Mouse (Mus musculus) neural tube, embryonic 13.5 days (tissue): ENCODE measurements around the gene Nr5a2. TPM values are rescaled to one million over a fixed set of nuclear protein-coding genes. Genes with fewer than 3 reads are reported as not detected.
A peak's percentile ranks its signal among the peaks of the same experiment; 100 is the strongest.

Experiments used
- ATAC-seq: fragments of 200-750 bp; cut with Nextera tagmentation; 2 replicates; pipeline ENCODE4 v1.8.0; 2017; ENCODE audit warnings: low read depth, mild to moderate bottlenecking, moderate TSS enrichment, moderate library complexity
- H3K27ac ChIP-seq: fragments of 300-500 bp; sonication (generic); replicated peaks from 2 replicates; pipeline ENCODE4 v1.5.1; 2015; ENCODE audit warnings: moderate library complexity, mild to moderate bottlenecking, inconsistent platforms
- H3K27me3 ChIP-seq: fragments of 300-500 bp; sonication (generic); 2 replicates; pipeline ENCODE4 v1.6.1; 2015; ENCODE audit warnings: mild to moderate bottlenecking, inconsistent platforms
- H3K36me3 ChIP-seq: fragments of 300-500 bp; sonication (generic); 2 replicates; pipeline ENCODE4 v1.6.1; 2015; ENCODE audit warnings: mild to moderate bottlenecking, inconsistent platforms
- H3K4me1 ChIP-seq: fragments of 300-500 bp; sonication (generic); replicated peaks from 2 replicates; pipeline ENCODE4 v1.6.1; 2015; ENCODE audit warnings: inconsistent platforms
- H3K4me2 ChIP-seq: fragments of 300-500 bp; sonication (generic); 2 replicates; pipeline ENCODE4 v1.6.1; 2015; ENCODE audit warnings: inconsistent platforms, mild to moderate bottlenecking, moderate library complexity
- H3K4me3 ChIP-seq: fragments of 300-500 bp; sonication (generic); 2 replicates; pipeline ENCODE4 v1.5.1; 2015; ENCODE audit warnings: mild to moderate bottlenecking, inconsistent platforms
- H3K9ac ChIP-seq: fragments of 300-500 bp; sonication (generic); 2 replicates; pipeline ENCODE4 v1.6.1; 2015; ENCODE audit warnings: moderate library complexity, mild to moderate bottlenecking, inconsistent platforms
- H3K9me3 ChIP-seq: fragments of 300-500 bp; sonication (generic); 2 replicates; pipeline ENCODE4 v1.6.1; 2016; ENCODE audit warnings: inconsistent platforms
- WGBS: fragments of 180-500 bp; shearing (Covaris S2); methylation state at CpG from one replicate; pipeline ENCODE4 v1.1.7; 2015; 5-methylcytosine and 5-hydroxymethylcytosine counted together
- polyA plus RNA-seq: library from polyadenylated mRNA; unstranded; fragments of >200 nt; fragmentation: Nextera tagmentation; extraction: Ambion mirVana; gene quantifications from 2 replicates; pipeline ENCODE4 v1.2.1, GENCODE M21; 2015

Nr5a2 gene
- polyA plus RNA-seq, 1 experiment from 2014 or later: 1.5 TPM

GRCm38 (mm10) chr1:136958666-136959065 is 1.6 kb downstream of the Nr5a2 start:
- H3K4me1 ChIP-seq: peaks cover 7% of the 10 kb centered on the region; the same call in 1 of the 2 replicates
- H3K9me3 ChIP-seq: no peaks in the 10 kb centered on the region
- H3K4me2 ChIP-seq: peak overlapping the region; percentile 22; the same call in 1 of the 2 replicates
- H3K4me3 ChIP-seq: no peak overlapping the region
- no peak overlapping the region for H3K27ac ChIP-seq
- peaks cover 61% of the 10 kb centered on the region for H3K27me3 ChIP-seq
- no peaks in the 10 kb centered on the region for H3K36me3 ChIP-seq
- WGBS: under 1% methylated on average over 9 of the region's 9 CpGs
- no peak for ATAC-seq
- 0 out of 2 replicates have a peak overlapping the region, but pooled peaks have one; percentile 34 for H3K9ac ChIP-seq

DNA sequence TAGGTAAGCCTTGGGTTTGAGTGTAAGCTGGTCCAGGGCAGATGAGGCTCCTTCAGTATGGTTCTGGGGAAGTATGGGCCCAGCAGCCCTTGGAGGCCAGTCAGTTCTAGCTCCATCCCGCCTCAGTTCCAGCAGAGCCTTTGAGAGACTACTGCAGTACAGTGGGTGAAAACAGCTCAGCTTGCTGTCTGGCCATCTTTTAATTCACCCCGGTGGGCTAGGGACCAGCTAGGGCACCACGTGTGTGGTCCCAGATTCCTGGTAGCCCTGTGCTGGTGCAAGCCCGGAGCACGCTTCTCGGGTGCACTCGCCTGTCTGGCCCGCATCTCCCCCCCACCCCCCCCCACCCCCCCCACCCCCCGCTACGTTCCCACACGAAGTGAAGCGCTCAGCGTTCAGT is 2.1 kb downstream of the Nr5a2 start:
- H3K27me3 ChIP-seq: peaks cover 66% of the 10 kb centered on the region
- H3K36me3 ChIP-seq: no peaks in the 10 kb centered on the region
- no peak for ATAC-seq

GRCm38 (mm10) chr1:136957696-136958095 is 2.6 kb downstream of the Nr5a2 start:
- no peak for ATAC-seq
- Histone ChIP-seq H3K27ac (no peak overlapping the region), H3K27me3 (peaks cover 71% of the 10 kb centered on the region), H3K4me3 (no peak overlapping the region), H3K9me3 (no peaks in the 10 kb centered on the region), H3K9ac (no peak overlapping the region), H3K4me2 (no peak overlapping the region), H3K4me1 (peaks cover 17% of the 10 kb centered on the region), H3K36me3 (no peaks in the 10 kb centered on the region)
- 27% methylated on average over 8 of the region's 8 CpGs for WGBS

More for the DNA sequence above, 2.1 kb downstream of the Nr5a2 start:
- 0 out of 2 replicates have a peak overlapping the region, but pooled peaks have one; percentile 12 for H3K9ac ChIP-seq
- no peak overlapping the region for H3K4me3 ChIP-seq
- no peak overlapping the region for H3K27ac ChIP-seq
- H3K4me1 ChIP-seq: peaks cover 12% of the 10 kb centered on the region
- no peaks in the 10 kb centered on the region for H3K9me3 ChIP-seq
- peak overlapping the region; percentile 35 for H3K4me2 ChIP-seq
- 1% methylated on average over 13 of the region's 13 CpGs for WGBS

DNA sequence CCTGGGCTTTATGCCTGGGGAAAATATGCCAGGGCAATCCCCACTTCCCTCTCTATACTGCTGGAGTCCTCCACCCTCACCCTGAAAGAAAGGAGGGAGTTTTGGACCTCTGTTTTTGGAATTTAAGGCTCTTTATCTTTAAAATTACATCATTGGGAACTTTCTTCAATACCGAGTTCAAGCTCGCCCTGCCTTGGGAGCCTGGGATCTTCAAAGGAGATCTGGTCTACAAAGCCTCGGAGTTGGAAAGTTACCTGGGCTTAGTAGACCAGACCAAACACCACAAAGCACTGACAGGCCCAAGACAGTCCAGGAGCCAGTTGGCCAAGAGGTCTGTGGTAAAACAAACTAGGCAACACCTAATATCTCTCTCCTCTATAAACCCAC is 6.1 kb downstream of the Nr5a2 start:
- Histone ChIP-seq H3K9me3 (peaks cover 5% of the 10 kb centered on the region; the same call in 1 of the 2 replicates), H3K4me3 (no peak overlapping the region), H3K36me3 (no peaks in the 10 kb centered on the region), H3K4me2 (no peak overlapping the region), H3K4me1 (peaks cover 30% of the 10 kb centered on the region), H3K27me3 (peaks cover 96% of the 10 kb centered on the region), H3K27ac (no peak overlapping the region), H3K9ac (no peak overlapping the region)
- 25% methylated on average over 3 of the region's 3 CpGs for WGBS
- no peak for ATAC-seq

- Histone ChIP-seq H3K36me3 (no peaks in the 10 kb centered on the region), H3K4me3 (no peak overlapping the region), H3K4me1 (peaks cover 33% of the 10 kb centered on the region), H3K27ac (no peak overlapping the region), H3K27me3 (peaks cover 96% of the 10 kb centered on the region), H3K9ac (no peak overlapping the region), H3K4me2 (peak overlapping the region; percentile 52; the same call in 1 of the 2 replicates), H3K9me3 (peaks cover 5% of the 10 kb centered on the region; the same call in 1 of the 2 replicates)
- WGBS: 1% methylated on average over 15 of the region's 15 CpGs
- no peak for ATAC-seq
Measured at GRCm38 (mm10) chr1:136953444-136954107, 6.7 kb downstream of the Nr5a2 start.

DNA sequence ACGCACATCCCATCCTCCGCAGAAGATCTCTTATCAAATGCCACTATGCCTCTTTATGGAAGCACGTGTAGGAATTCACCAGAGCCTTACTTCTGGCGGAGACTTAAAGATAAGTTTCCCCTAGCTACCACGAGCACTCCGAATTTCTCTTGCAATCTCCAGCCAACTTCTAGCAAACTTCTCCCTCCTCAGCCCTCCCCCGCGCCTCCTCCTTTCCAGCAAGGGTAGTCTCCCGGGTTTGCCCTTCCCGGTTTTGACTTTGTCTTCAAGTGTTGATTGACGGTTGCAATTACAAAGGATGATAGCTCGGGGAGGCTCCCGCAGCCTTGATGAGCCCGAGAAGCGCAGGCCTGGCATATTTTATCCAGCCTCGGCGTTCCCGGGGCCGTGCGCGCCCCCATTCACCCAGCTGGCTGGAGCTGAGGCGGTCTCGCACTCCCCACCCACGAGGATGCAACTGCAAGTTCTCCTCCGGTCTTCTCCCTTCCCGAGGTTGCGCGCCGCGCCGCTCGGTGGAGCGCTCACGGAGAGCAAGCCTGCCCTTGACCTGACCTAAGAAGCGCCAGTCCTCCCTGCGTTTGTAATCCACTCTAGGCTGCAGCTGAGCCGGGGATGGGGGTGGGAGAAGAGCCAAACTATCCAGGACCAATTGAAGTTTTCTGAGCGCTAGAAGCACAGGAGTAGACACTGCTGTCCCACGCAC is 7.5 kb downstream of the Nr5a2 start:
- Histone ChIP-seq H3K4me3 (peak overlapping the region; percentile 27), H3K4me1 (peaks cover 35% of the 10 kb centered on the region), H3K36me3 (no peaks in the 10 kb centered on the region), H3K9ac (no peak overlapping the region), H3K27ac (no peak overlapping the region), H3K4me2 (peak overlapping the region; percentile 52), H3K27me3 (peaks cover 100% of the 10 kb centered on the region), H3K9me3 (peaks cover 5% of the 10 kb centered on the region; the same call in 1 of the 2 replicates)
- ATAC-seq: no peak
- WGBS: under 1% methylated on average over 39 of the region's 39 CpGs

- Histone ChIP-seq H3K9ac (no peak overlapping the region), H3K36me3 (no peaks in the 10 kb centered on the region), H3K4me1 (peaks cover 42% of the 10 kb centered on the region), H3K4me3 (0 out of 2 replicates have a peak overlapping the region, but pooled peaks have one; percentile 27), H3K4me2 (peak overlapping the region; percentile 52), H3K27me3 (peaks cover 100% of the 10 kb centered on the region), H3K9me3 (peaks cover 5% of the 10 kb centered on the region; the same call in 1 of the 2 replicates), H3K27ac (no peak overlapping the region)
- ATAC-seq: no peak
- WGBS: 1% methylated on average over 20 of the region's 21 CpGs
Measured at GRCm38 (mm10) chr1:136951946-136952531, 8.2 kb downstream of the Nr5a2 start.

- no peaks in the 10 kb centered on the region for H3K36me3 ChIP-seq
- H3K9ac ChIP-seq: no peak overlapping the region
- no peak overlapping the region for H3K27ac ChIP-seq
- ATAC-seq: no peak
- H3K9me3 ChIP-seq: peaks cover 5% of the 10 kb centered on the region; the same call in 1 of the 2 replicates
- no peak overlapping the region for H3K4me3 ChIP-seq
- 26% methylated on average over 3 of the region's 3 CpGs for WGBS
- no peak overlapping the region for H3K4me2 ChIP-seq
- peaks cover 45% of the 10 kb centered on the region for H3K4me1 ChIP-seq
- peaks cover 100% of the 10 kb centered on the region for H3K27me3 ChIP-seq
Measured at GRCm38 (mm10) chr1:136951155-136951650, 9.0 kb downstream of the Nr5a2 start.

GRCm38 (mm10) chr1:136949323-136949741 is 10.9 kb downstream of the Nr5a2 start:
- Histone ChIP-seq H3K4me1 (peaks cover 45% of the 10 kb centered on the region), H3K27ac (no peak overlapping the region), H3K9me3 (peaks cover 5% of the 10 kb centered on the region; the same call in 1 of the 2 replicates), H3K4me2 (peak overlapping the region; percentile 92), H3K36me3 (no peaks in the 10 kb centered on the region), H3K27me3 (peaks cover 100% of the 10 kb centered on the region), H3K4me3 (peak overlapping the region; percentile 47), H3K9ac (peak overlapping the region; percentile 55)
- ATAC-seq: peak; percentile 53
- under 1% methylated on average over 12 of the region's 12 CpGs for WGBS

DNA sequence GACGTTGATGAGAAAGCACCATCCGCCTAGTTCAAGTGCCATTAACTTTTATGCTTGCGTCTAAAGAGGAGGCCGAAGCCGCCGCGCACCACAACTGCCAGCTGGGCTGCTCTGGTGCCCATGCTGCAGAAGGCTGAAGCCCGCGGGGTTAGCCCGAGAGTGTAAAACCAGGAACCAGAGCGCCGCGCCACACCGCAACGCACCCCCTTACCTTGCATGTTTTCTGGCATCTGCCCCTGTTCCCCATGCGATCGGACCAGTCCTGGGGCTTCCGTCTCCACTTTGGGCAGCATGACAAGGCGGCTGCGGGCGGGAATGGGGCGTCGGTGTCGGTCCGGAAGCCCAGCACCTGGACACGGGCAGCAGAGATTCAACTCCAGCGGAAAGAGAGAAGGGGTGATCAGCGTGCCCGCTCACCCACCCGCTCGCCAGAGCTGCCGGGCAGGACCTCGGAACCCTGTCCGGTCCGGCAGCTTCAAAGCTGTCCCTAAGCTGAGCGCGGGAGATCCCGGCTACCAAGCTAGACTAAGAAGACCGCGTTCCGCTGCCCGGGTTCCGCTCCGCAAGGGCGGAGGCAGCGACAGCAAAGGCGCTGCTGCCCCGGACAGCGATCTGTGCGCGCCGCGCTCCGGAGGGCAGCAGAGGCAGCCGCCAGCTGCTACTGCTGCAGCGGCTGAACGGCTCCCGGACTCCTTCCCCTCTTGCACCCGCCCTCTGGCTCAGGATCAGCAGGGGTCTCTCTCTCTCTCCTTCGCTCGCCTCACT is 11.6 kb downstream of the Nr5a2 start:
- Histone ChIP-seq H3K9ac (peak overlapping the region; percentile 55), H3K27ac (0 out of 2 replicates have a peak overlapping the region, but pooled peaks have one; percentile 13), H3K9me3 (peaks cover 5% of the 10 kb centered on the region; the same call in 1 of the 2 replicates), H3K4me3 (peak overlapping the region; percentile 47), H3K27me3 (peaks cover 98% of the 10 kb centered on the region), H3K4me2 (peak overlapping the region; percentile 92), H3K36me3 (no peaks in the 10 kb centered on the region), H3K4me1 (peaks cover 45% of the 10 kb centered on the region)
- peak; percentile 71 for ATAC-seq
- under 1% methylated on average over 61 of the region's 61 CpGs for WGBS

- Histone ChIP-seq H3K4me3 (peak overlapping the region; percentile 47), H3K4me1 (peaks cover 40% of the 10 kb centered on the region), H3K36me3 (no peaks in the 10 kb centered on the region), H3K9ac (no peak overlapping the region), H3K27me3 (peaks cover 98% of the 10 kb centered on the region), H3K4me2 (peak overlapping the region; percentile 92), H3K27ac (no peak overlapping the region), H3K9me3 (peaks cover 5% of the 10 kb centered on the region; the same call in 1 of the 2 replicates)
- 0% methylated on average over 7 of the region's 7 CpGs for WGBS
- no peak for ATAC-seq
Measured at GRCm38 (mm10) chr1:136948127-136948422, 12.2 kb downstream of the Nr5a2 start.
